Mouse (Mus musculus): ENCODE data around the gene Gm28551. TPM values are rescaled to one million over a fixed set of nuclear protein-coding genes. Genes with fewer than 3 reads are reported as not detected.

Gene Gm28551
- polyA plus RNA-seq, 1 experiment from 2014 or later: 0.26 TPM

- WGBS: 93% methylated on average over 5 of the region's 5 CpGs
Measured at GRCm38 (mm10) chr1:53323254-53323653, 29.2 kb downstream of the Gm28551 start.

GRCm38 (mm10) chr1:53321662-53322344, 30.7 kb downstream of the Gm28551 start:
- Histone ChIP-seq H3K9ac (ENCODE audit: low read depth, low read length) (no peak overlapping the region), H3K4me2 (ENCODE audit: low read length) (no peak overlapping the region), H3K4me3 (replicated peaks; ENCODE audit: low read depth, low read length) (no peak overlapping the region), H3K36me3 (ENCODE audit: insufficient read depth, low read length) (no peaks in the 10 kb centered on the region), H3K4me1 (replicated peaks; ENCODE audit: insufficient read depth, low read length) (no peaks in the 10 kb centered on the region), H3K9me3 (replicated peaks; ENCODE audit: low read length) (no peaks in the 10 kb centered on the region), H3K27ac (no peak overlapping the region), H3K27me3 (ENCODE audit: insufficient read depth, low read length) (no peaks in the 10 kb centered on the region)
- WGBS: 95% methylated on average over 4 of the region's 4 CpGs
- DNase-seq (ENCODE audit: low spot score): no peak
- TF ChIP-seq CTCF (IDR thresholded peaks at IDR 0.05; ENCODE audit: low read depth): no peak
- ATAC-seq (replicated peaks; ENCODE audit: low FRiP score, low read depth): no peak

More at GRCm38 (mm10) chr1:53323254-53323653, 29.2 kb downstream of the Gm28551 start:
- TF ChIP-seq CTCF (IDR thresholded peaks at IDR 0.05; ENCODE audit: low read depth): no peak
- ATAC-seq (replicated peaks; ENCODE audit: low FRiP score, low read depth): no peak
- H3K9me3 ChIP-seq (replicated peaks; ENCODE audit: low read length): no peaks in the 10 kb centered on the region
- no peaks in the 10 kb centered on the region for H3K36me3 ChIP-seq (ENCODE audit: insufficient read depth, low read length)
- no peaks in the 10 kb centered on the region for H3K27me3 ChIP-seq (ENCODE audit: insufficient read depth, low read length)
- no peak overlapping the region for H3K4me3 ChIP-seq (replicated peaks; ENCODE audit: low read depth, low read length)
- no peak overlapping the region for H3K4me2 ChIP-seq (ENCODE audit: low read length)
- H3K4me1 ChIP-seq (replicated peaks; ENCODE audit: insufficient read depth, low read length): no peaks in the 10 kb centered on the region
- DNase-seq (ENCODE audit: low spot score): no peak
- no peak overlapping the region for H3K9ac ChIP-seq (ENCODE audit: low read depth, low read length)
- H3K27ac ChIP-seq: no peak overlapping the region

- TF ChIP-seq CTCF (IDR thresholded peaks at IDR 0.05; ENCODE audit: low read depth): peak; percentile 39
- Histone ChIP-seq H3K4me1 (replicated peaks; ENCODE audit: insufficient read depth, low read length) (no peaks in the 10 kb centered on the region), H3K4me2 (ENCODE audit: low read length) (peak within 1 kb of the TSS; percentile 69), H3K9ac (ENCODE audit: low read depth, low read length) (peak within 1 kb of the TSS; percentile 77), H3K36me3 (ENCODE audit: insufficient read depth, low read length) (no peaks in the 10 kb centered on the region), H3K9me3 (replicated peaks; ENCODE audit: low read length) (no peaks in the 10 kb centered on the region), H3K27me3 (ENCODE audit: insufficient read depth, low read length) (no peaks in the 10 kb centered on the region), H3K4me3 (replicated peaks; ENCODE audit: low read depth, low read length) (peak within 1 kb of the TSS; percentile 59), H3K27ac (peak within 1 kb of the TSS; percentile 87)
- 2% methylated on average over 27 of the region's 27 CpGs for WGBS
- ATAC-seq (replicated peaks; ENCODE audit: low FRiP score, low read depth) (peak; percentile 97), DNase-seq (ENCODE audit: low spot score) (peak; percentile 91)
Measured at GRCm38 (mm10) chr1:53312989-53313967, 39.2 kb downstream of the Gm28551 start, which contains the start of gene Osgepl1. TSS of gene Osgepl1 (plus strand) at chr1:53313624.

- H3K27me3 ChIP-seq (ENCODE audit: insufficient read depth, low read length): no peaks in the 10 kb centered on the region
- TF ChIP-seq CTCF (IDR thresholded peaks at IDR 0.05; ENCODE audit: low read depth): no peak
- H3K9me3 ChIP-seq (replicated peaks; ENCODE audit: low read length): no peaks in the 10 kb centered on the region
- no peaks in the 10 kb centered on the region for H3K36me3 ChIP-seq (ENCODE audit: insufficient read depth, low read length)
- no peak overlapping the region for H3K4me2 ChIP-seq (ENCODE audit: low read length)
- no peaks in the 10 kb centered on the region for H3K4me1 ChIP-seq (replicated peaks; ENCODE audit: insufficient read depth, low read length)
- no peak overlapping the region for H3K4me3 ChIP-seq (replicated peaks; ENCODE audit: low read depth, low read length)
- no peak overlapping the region for H3K9ac ChIP-seq (ENCODE audit: low read depth, low read length)
- H3K27ac ChIP-seq: no peak overlapping the region
- 82% methylated on average over 4 of the region's 4 CpGs for WGBS
- ATAC-seq (replicated peaks; ENCODE audit: low FRiP score, low read depth) (no peak), DNase-seq (ENCODE audit: low spot score) (no peak)
Measured at GRCm38 (mm10) chr1:53300506-53300905, 52.0 kb downstream of the Gm28551 start.

GRCm38 (mm10) chr1:53296581-53297383, 55.7 kb downstream of the Gm28551 start, which contains the start of the genes Pms1, Ormdl1 and Gm28778:
TSS of gene Pms1 (minus strand) at chr1:53297018.
TSS of gene Ormdl1 (plus strand) at chr1:53297095.
TSS of gene Gm28778 (plus strand) at chr1:53297111.
- peak within 1 kb of the TSS; percentile 91 for H3K27ac ChIP-seq
- WGBS: under 1% methylated on average over 65 of the region's 66 CpGs
- ATAC-seq (replicated peaks; ENCODE audit: low FRiP score, low read depth) (peak; percentile 100), DNase-seq (ENCODE audit: low spot score) (peak; percentile 96)
- TF ChIP-seq CTCF (IDR thresholded peaks at IDR 0.05; ENCODE audit: low read depth): no peak; the same call in 1 of the 2 replicates
- H3K4me2 ChIP-seq (ENCODE audit: low read length): peak within 1 kb of the TSS; percentile 91
- peak within 1 kb of the TSS; percentile 84 for H3K4me3 ChIP-seq (replicated peaks; ENCODE audit: low read depth, low read length)
- no peaks in the 10 kb centered on the region for H3K4me1 ChIP-seq (replicated peaks; ENCODE audit: insufficient read depth, low read length)
- peak within 1 kb of the TSS; percentile 83 for H3K9ac ChIP-seq (ENCODE audit: low read depth, low read length)
- H3K9me3 ChIP-seq (replicated peaks; ENCODE audit: low read length): no peaks in the 10 kb centered on the region
- no peaks in the 10 kb centered on the region for H3K36me3 ChIP-seq (ENCODE audit: insufficient read depth, low read length)
- no peaks in the 10 kb centered on the region for H3K27me3 ChIP-seq (ENCODE audit: insufficient read depth, low read length)

All from kidney, postnatal 0 days (tissue).